Mouse (Mus musculus) ES-Bruce4 (cell line): ENCODE data around the gene Ptpro.

Experiments
- CTCF ChIP-seq: IDR thresholded peaks from one replicate; pipeline ENCODE4 v1.8.1; 2011; ENCODE audit warnings: low read depth, low read length
- POLR2A ChIP-seq: IDR thresholded peaks from one replicate; pipeline ENCODE4 v1.8.1; 2011; ENCODE audit warnings: low read length; ENCODE audit not compliant: insufficient read depth

- no peak for TF ChIP-seq CTCF
- no peak for TF ChIP-seq POLR2A
Measured at GRCm38 (mm10) chr6:137491659-137492058, 239.5 kb downstream of the Ptpro start.
